Mouse (Mus musculus) frontal cortex, postnatal 10 days (tissue): Measurements from ENCODE around the gene Scnn1a.

ENCODE experiments used
- DNase-seq, 2 experiments: peaks; one replicate each; pipeline ENCODE4 v3.0.0; 2022; ENCODE audit warnings: low spot score in 2 of 2, mixed read lengths in 1 of 2

The Scnn1a gene

DNA sequence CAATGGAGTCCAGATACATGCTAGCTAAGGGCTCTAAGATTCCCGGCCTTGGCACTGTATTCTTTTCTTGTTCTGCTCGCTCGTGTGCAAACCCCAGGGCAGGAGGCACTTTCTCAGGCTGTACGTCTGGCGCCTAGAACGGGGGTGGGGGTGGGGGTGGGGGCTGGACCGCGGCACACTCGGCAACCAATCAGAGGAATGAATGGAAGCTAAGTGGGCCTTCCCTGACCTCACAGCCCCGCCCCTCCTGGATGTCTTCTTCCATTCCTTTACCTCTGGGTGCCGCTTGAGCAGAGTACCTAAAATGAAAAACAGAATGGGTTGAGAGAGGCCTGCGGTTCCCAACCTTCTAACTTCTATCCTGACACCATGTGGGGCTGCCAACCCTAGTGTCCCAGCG is 11.5 kb upstream of the Scnn1a start:
- DNase-seq: no peak

DNA sequence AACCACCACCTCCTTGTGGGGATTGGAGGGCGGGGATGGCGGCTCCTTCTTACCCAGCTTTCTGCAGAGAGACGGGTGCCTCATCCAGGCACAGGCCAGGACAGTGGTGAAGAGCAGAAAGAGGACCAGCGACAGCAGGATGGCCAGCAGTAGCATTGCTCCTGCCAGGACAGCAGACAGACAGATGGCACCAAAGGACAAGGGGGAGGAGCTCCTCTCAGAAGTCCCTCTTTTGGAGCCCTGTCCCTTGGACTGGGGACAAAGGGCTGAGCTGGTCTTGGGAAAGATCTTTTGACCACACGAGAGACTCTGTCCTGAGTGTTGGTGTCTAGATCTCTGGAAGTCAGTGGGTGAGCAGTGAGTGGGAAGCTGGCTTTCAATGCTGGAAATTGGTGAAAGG is 11.1 kb upstream of the Scnn1a start:
- DNase-seq: no peak

DNA sequence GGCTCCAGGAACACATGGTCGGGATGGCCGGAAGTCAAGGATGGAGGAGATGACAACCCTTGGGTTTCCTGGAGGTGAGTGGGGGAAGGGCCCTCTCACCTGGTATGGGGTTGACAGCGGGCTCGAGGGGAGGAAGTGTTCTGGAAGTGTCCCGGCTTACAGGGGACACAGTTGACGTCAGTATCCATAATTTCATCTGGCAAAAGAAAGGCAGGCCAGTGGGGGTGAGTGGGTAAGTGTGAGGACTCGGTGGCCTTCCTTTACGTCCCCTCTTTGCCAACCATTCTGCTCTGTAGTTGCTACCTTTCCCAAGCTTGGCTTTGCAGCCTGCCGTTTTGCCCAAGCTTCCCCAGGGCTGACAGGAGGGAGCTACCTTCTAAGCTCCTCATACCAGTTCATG is 8.3 kb upstream of the Scnn1a start:
- no peak for DNase-seq

DNA sequence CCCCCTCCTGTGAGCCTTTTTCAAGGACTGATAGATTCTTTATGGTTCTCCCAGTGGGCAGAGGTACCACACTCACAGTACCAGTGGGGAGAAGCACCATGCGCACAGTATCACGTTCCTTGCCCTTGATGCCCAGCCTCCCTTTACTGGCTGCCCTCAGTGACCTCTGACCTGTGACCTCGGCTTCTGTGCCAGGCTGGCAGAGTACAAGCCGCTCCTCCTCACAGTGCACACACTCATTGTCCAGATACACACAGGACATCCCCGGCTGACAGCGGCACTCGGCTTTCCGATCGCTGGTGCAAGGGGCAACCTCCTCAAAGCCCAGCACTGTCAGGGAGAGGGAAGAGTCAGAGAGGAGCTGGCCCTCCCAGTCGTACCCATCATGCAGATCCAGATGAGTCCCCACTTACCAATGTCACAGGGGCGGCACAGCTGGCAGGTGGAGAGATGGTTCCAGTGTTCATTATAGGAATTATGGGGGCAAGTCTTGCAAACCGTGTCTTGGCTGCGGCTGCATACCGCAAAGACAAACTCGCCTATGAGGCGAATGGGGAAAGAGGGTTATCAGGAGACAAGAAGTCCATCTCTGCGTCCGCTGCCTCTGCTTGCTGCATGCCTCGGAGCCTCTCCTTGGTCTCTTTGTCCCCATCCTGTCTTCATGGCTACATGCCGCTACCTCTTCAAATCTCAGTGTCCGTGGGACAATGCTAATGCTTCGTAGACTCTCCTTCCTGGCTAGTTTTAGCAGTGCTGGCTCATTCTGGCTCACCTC is 7.7 kb upstream of the Scnn1a start:
- no peak for DNase-seq

DNA sequence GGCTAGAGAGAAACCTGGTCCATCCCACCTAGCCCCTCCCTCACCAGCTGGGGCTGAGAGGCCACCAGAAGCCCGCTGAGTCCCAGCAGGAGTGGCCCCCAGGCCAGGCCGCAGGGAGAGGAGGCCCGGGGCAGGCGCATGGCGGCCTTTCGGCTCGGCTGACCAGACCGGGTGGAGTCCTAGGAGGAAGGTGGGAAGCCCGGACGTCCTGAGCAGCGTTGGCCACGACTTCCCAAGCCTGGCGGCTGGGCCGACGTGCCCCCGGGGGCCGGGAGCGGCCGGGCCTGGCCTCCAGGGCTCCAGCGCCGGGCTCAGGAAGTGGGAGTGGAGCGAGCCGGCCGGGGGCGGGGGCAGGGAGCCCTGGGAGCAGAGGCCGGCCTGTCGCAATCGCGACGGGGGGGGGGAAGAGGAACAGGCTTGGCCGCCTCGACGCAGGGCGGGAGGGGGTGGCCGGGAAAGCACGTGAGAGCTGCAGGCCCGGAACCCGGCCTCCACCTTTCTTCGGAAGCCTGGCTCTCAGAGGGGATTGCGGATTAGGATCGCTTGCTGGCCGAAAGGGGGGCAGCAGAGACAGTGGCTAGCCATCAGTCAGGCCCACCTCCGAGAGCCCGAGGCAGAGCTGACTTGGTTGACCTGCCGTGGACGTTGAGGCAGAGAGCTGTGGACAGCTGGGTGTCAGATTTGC is 6.8 kb upstream of the Scnn1a start, which contains the start of gene Ltbr:
Ltbr (minus strand) TSS at position 340 of the 685 bp plus-strand sequence.
- peak; percentile 44 to 63 for DNase-seq

DNA sequence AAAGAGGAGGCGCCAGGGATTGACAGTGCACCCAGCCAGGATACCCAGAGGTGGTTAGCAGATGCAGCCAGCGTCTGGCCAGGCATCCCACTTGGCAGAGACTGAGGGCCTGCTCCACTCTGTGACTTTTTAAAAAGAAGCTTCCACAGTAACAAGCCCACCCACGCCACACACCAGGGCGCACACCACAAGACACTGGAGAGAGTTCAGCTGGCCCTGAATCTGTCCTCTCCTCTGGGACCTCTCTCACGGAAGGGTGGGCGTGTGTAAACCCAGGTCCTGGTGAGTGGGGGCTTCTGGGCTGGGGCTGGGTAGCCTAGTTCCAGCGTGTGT is 6.3 kb upstream of the Scnn1a start:
- no peak for DNase-seq

DNA sequence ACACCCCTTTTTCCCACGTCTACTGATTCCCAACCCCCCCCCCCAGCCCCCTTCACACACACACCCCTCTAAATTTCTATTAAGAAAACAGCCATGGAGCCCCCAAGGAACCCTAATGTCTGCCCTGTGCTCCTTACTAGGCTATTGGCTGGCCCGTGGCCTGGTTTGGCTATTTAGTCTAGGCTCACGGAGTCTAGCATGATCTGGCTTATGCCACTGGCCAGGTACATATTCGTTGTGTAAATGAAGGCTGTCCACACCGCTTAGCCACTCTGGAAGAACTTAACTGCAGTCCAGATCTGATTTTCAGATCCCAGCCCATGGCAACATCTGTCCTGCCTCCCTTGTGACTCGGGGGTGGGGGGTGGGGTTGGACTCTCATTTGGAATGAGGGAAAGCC is 5.7 kb upstream of the Scnn1a start:
- no peak for DNase-seq

DNA sequence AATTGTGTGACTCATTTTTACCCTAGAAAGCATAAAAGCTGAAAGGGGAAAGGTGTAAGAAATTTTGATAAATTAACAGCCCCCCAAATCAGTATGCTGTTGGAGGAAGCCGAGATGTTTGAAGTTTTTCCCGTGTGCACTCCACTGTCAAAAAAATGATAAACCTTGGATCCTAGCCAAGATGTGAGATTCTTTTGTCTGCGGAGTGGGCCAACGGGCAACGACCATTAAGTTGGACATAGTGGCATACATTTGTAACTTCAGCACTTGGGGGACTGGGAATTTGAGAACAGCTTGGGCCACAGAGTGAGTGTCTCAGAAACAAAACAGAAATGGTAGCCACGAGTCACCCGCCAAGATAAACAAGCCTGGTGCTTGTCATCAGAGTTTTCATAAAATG is 3.4 kb upstream of the Scnn1a start:
- no peak for DNase-seq

DNA sequence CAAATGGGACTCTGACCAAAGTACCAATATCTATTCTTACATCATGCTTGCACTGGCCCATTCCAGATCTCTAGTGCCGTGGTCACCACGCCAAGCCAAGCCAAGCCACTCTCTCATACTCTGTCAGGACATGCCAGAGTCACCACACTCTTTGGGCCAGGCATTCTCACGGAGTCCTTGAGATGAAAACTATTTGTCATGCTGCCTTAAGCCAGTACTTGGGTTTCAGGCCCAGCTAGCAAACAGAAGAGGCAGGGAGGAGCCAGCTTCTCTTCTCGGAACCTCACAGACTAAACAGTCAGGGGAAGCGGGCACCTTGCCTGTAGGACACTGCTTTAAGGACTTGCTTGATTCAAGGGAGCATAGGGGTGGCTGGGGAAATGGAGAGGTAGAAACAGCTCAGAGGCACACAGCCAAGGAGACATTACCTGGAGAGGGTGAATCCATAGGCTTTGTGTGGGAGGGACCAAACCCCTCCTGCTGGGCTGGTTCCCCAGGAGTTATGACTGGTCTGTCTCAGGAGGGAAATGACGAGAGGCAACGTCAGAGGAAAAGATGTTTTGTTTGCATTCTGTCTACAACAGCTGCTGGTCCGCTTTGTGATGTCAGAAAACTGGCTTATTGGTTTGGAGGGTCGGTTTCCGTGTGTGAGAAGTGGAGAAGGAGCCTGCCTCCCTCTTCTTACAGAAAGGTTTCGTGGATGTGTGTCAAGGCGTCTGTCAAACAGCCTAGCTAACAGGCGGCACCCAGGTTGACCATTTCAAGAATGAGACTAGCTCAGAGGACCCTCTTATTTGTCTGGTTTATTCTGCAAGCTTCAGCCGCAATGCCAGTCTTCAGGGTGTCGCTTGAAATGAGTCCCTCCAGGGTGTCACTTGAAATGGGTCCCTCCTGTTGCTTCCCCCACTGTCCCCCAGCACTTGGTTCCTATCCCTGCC is 1.2 kb upstream of the Scnn1a start:
- DNase-seq: no peak

DNA sequence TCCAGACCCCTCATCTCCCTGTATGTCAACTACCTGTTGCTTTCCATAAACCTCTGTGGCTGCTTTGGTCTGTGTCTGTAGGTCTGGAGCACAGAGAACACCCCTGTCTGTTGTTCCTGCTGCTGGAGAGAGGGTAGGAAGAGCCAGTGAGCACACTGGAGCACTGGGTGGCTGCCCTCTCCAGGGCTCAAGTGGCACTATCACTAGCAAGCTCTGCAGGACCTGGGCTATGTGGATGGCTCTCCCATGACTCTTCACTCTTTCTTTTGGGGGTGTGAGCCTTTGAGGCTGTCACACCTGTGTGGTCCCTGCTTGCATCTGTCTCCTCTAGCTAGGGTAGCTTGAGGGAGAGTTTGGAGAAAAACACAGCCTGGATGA is 551 bp upstream of the Scnn1a start:
- DNase-seq: no peak

DNA sequence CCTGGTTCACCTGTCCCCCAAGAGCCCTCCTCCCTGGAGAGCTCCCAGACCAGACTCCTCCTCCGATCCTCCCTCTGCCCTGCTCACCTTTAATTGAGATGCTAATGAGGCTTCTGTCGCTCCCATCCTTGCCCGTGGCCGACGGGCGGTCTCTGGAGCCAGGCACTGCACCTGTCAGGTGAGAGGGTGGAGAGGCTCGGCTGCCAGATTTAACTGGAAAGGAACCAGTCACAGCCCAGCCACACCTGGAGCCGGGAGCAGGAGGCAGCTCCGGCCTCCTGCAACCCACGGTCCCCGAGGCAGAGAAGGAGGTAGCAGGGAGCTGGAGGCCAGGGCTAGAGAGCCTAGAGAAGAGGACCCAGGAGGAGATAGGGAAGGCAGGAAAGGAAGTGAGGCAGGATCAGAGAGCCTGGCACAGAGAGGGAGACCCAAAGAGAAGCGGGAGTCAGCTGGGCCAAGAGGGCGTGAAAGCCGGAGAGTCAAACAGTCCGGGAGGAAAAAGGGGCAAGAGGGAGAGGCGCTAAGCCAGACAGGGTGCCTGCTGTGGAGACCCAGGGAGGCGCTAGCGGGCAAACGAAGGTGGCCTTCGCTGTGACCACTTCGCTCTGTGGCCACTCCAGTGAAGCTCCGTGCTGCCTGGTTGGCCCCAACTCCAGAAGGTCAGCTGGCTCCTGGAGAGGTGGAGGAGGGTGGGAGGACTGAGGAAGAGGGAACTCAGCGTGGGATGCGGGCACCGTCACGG is 826 bp downstream of the Scnn1a start:
- DNase-seq: no peak

DNA sequence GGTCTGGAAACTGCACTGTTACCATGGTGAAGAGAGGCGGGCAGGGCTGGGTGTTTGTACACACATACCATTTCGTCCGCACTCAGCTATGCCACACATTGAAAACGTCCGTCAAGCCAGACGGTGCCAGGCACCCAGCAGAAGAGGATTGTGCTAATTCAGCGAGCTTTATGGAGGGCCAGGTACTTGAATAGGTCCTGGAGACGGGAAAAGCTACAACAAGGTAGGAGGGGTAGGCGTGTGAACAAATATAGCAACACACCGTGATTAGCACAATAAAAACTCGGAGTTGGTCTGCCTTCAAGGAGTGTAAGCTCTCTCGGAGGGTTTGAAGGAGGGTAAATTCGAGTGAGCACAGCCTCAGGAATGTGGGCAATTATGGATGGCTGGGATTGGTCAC is 2.3 kb downstream of the Scnn1a start:
- DNase-seq: no peak

DNA sequence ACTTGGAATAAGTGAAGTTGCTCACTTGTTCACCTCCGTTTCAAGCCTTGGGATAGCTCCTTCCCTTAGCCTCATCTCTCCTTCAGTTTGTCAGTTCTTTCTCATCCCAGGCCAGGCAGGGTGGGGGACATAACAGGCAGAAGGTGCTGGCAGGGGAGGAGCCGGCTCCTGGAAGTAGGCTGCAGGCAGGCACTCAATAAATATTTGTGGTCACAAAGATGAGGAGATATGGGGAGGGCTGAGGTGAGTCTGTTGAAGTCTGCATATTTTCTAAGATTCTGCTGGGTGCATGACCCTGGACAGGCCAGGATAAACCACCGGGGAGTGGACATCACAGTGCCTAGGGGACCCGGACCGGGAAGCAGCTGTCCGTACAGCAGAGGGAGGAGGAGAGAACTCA is 3.1 kb downstream of the Scnn1a start:
- DNase-seq: no peak

DNA sequence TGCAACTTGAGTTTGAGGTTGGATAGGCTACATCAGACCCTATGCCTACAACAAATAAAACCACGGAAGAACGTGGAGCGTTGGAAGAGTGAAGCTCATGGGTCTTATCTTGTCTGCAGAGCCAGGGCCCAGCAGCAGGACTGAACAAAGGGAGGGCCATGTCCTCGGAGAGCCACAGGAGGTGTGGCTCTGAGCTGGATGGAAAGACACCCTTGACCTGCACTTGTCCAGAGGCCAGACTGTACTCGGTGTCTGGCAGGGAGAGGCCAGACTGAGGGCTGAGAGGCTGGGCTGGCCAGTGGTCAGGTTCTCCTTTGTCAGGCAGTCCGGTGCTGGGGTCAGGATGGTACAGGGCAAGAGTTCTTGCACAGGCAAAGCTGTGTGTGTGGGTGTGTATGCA is 4.9 kb downstream of the Scnn1a start:
- DNase-seq: no peak

DNA sequence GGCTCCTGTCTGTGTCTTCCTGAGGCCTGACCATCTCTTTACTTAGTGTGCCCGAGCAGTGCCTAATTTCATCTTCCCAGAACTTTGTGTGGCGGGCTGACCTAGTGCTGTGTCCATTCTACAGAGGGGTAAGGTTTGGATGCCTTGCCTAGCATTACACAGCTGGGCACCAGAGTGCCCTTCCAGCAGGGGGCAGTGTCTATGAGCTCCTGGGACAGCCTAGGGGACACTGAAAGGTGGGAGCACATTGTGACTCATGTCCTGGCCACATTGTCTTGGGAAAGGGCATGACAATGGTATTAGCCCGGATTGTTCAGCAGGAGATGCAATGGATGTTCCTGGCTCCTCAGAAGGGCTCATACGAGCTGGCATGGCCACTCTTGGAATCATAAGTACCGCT is 7.8 kb downstream of the Scnn1a start:
- no peak for DNase-seq

DNA sequence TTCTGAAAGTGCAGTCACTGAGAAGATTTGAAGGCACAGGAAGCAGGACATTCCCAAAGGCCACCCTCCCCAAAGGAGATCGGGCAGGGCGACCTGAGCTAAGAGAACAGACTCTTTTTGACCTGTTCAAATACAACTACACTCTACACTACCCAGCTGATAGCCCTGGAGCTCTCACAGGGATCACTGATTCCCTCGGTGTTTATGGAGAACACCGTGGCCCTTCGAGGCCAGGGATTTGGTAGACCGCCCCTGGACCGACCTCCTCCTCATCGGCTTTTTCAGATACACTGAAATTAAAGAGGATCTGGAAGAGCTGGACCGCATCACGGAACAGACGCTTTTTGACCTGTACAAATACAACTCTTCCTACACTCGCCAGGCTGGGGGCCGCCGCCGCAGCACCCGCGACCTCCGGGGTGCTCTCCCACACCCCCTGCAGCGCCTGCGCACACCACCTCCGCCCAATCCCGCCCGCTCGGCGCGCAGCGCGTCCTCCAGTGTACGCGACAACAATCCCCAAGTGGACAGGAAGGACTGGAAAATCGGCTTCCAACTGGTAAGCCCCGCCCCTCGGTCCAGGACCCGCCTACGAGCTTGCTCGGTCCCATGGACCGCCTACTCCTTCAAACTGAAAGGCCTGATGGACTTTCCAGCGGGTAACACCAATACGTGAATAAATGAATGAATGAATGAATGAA is 10.3 kb downstream of the Scnn1a start:
- DNase-seq: peak; percentile 62 to 71

DNA sequence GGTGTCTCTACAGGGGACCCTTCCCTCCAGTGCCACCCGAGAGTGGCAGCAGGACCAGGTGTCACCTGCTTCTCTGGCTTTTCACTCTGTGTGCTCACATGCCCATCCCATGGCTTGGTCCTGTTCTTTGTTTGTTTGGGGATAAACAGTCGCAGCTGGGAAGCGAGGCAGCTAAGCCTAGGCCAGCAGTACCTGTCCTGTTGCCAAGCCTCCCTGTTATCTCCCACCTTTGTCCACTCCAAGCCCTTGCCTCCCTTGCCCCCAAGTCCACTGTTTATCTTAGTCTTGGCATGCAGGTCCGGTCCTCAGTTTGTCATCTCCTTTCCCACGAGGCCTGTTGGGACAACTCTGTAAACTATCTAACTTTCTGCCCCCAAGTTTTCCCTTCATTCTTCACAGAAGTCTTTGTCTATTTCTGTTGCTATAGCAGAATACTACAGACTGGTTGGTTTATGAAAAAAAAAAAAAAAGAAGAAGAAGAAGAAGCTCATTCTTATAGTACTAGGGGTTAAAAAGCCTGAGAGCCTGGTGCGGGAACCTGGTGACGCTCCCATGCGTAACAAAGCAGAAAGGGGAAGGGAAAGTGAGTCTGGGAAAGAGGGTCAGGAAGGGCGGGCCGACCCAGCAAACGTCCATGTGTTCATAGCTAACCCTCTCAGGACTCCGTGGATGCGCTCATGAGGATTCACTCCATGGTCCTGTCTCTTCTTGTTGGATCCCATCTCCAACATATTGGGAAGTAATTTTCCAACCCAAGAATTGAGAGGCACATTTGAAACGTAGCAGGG is 12.8 kb downstream of the Scnn1a start:
- no peak for DNase-seq

DNA sequence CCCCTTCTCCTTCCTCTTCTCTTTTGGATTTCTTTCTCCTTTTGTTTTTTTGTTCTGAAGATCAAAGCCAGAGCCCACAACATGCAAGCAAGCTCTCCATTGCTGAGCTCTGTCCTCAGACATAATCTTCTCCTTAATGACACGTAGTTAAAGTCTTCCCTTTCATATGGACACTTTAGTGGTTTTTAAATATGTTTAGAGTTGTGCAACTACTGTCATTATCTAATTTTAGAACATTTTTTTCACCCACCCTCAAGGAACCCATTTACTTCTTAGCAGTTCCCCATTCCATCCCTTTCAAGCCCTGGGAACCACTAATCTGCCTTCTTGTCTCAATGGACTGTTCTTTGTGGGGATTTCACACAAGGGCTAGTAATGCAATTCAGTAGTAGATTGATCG is 13.9 kb downstream of the Scnn1a start:
- no peak for DNase-seq

DNA sequence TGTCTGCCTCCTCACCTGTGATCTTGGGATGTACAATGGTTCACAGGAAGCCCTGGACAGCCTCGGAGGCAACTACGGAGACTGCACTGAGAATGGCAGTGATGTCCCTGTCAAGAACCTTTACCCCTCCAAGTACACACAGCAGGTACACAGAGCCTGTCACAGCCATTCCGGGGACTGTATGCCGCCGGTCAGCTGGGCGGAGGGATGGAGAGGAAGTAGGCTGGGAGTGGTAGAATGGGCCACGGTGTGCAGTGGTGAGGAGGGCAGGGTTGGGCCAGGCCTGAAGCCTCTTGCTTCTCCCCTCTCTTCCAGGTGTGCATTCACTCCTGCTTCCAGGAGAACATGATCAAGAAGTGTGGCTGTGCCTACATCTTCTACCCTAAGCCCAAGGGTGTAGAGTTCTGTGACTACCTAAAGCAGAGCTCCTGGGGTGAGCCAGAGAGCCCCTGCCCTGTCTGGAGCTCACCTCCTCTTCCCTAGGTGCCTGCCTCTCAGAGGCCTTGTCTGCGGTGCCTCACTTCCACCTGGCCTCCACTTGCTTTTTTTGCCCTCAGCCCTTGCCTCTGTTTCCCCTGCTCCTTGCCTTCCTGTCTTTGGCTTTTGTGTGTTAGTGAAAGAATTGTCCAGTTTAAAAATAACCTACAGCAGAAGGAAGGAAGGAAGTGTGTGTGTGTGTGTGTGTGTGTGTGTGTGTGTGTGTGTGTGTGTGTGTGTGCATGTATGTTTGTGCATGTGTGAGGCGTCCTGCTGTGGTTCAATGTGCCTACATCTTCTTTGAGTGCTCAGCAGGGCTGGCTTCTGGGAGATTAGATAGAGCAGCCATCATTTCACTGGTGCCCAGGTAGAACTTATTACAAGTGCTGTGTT is 18.6 kb downstream of the Scnn1a start:
- no peak for DNase-seq
